Mouse (Mus musculus) heart, embryonic 16.5 days (tissue): Measurements from ENCODE around the gene Chd2. TPM values are rescaled to one million over a fixed set of nuclear protein-coding genes. Genes with fewer than 3 reads are reported as not detected.

Experiments
- ATAC-seq: fragments of 200-750 bp; cut with Nextera tagmentation; replicated peaks from 2 replicates; pipeline ENCODE4 v1.8.0; 2017; ENCODE audit warnings: moderate number of reproducible peaks; ENCODE audit not compliant: insufficient read depth, low FRiP score; ENCODE audit errors: extremely low read depth
- H3K27ac ChIP-seq: fragments of 300-500 bp; sonication (generic); 2 replicates; pipeline ENCODE4 v1.5.1; 2014; ENCODE audit warnings: mild to moderate bottlenecking, low read length, control low read depth, moderate library complexity
- H3K27me3 ChIP-seq: fragments of 300-500 bp; sonication (generic); 2 replicates; pipeline ENCODE4 v1.6.1; 2014; ENCODE audit warnings: low read length, mixed read lengths; ENCODE audit not compliant: control insufficient read depth, insufficient read depth
- H3K36me3 ChIP-seq: fragments of 300-500 bp; sonication (generic); 2 replicates; pipeline ENCODE4 v1.6.1; 2014; ENCODE audit not compliant: control insufficient read depth, insufficient read depth
- H3K4me1 ChIP-seq: fragments of 300-500 bp; sonication (generic); 2 replicates; pipeline ENCODE4 v1.6.1; 2014; ENCODE audit warnings: low read length, mixed read lengths; ENCODE audit not compliant: control insufficient read depth, insufficient read depth
- H3K4me2 ChIP-seq: fragments of 300-500 bp; sonication (generic); 2 replicates; pipeline ENCODE4 v1.6.1; 2014; ENCODE audit warnings: low read depth, mild to moderate bottlenecking, control low read depth, low read length
- H3K4me3 ChIP-seq: fragments of 300-500 bp; sonication (generic); 2 replicates; pipeline ENCODE4 v1.5.1; 2014; ENCODE audit warnings: mild to moderate bottlenecking, control low read depth, low read length
- H3K9ac ChIP-seq: fragments of 300-500 bp; sonication (generic); 2 replicates; pipeline ENCODE4 v1.6.1; 2014; ENCODE audit warnings: low read length, control low read depth
- H3K9me3 ChIP-seq: fragments of 300-500 bp; sonication (generic); replicated peaks from 2 replicates; pipeline ENCODE4 v1.6.1; 2016; ENCODE audit warnings: low read length; ENCODE audit not compliant: control insufficient read depth
- WGBS: fragments of 180-500 bp; shearing (Covaris S2); extraction: QIAGEN DNeasy Blood & Tissue Kit; methylation state at CpG from one replicate; pipeline ENCODE4 v1.1.7; 2014; 5-methylcytosine and 5-hydroxymethylcytosine counted together
- polyA plus RNA-seq: library from polyadenylated mRNA; unstranded; fragments of >200 nt; fragmentation: Nextera tagmentation; extraction: Ambion mirVana; gene quantifications from 2 replicates; pipeline ENCODE4 v1.2.1, GENCODE M21; 2015

Gene Chd2
- polyA plus RNA-seq, 1 experiment from 2014 or later, result 33.1 TPM

- no peaks in the 10 kb centered on the region for H3K9me3 ChIP-seq
- 26% methylated on average over 10 of the region's 10 CpGs for WGBS
- peak overlapping the region; percentile 57 for H3K4me2 ChIP-seq
- H3K27ac ChIP-seq, result peak overlapping the region; percentile 68
- H3K27me3 ChIP-seq, result no peaks in the 10 kb centered on the region
- H3K9ac ChIP-seq, result 0 out of 2 replicates have a peak overlapping the region, but pooled peaks have one; percentile 34
- peaks cover 32% of the 10 kb centered on the region for H3K36me3 ChIP-seq
- peaks cover 24% of the 10 kb centered on the region for H3K4me1 ChIP-seq
- peak; percentile 59 for ATAC-seq
- H3K4me3 ChIP-seq, result peak overlapping the region; percentile 30
Measured at GRCm38 (mm10) chr7:73546561-73547510, 5.2 kb upstream of the Chd2 start.

DNA sequence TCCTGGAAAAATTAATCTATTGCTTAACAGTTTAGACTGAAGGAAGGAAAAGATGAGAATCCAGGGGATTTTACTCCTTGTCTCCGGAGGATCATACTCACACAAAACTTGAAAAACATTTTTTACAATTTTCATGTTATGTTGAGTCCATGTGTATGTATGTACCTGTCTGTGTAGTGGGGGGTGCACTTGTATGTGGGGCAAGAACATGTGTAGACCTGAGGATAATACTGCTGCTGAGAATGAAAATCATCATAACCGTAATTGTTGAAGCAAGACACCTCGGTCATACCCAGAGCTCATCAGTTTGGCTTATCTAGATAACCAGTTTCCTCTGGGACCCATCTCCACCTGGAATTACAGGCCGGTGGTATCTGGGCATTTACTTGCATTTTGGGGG, 3.4 kb upstream of the Chd2 start:
- Histone ChIP-seq H3K4me3 (no peak overlapping the region), H3K9me3 (no peaks in the 10 kb centered on the region), H3K9ac (no peak overlapping the region), H3K27ac (0 out of 2 replicates have a peak overlapping the region, but pooled peaks have one; percentile 35), H3K27me3 (no peaks in the 10 kb centered on the region), H3K4me2 (no peak overlapping the region), H3K4me1 (peaks cover 23% of the 10 kb centered on the region), H3K36me3 (peaks cover 23% of the 10 kb centered on the region)
- 83% methylated on average over 4 of the region's 4 CpGs for WGBS
- no peak for ATAC-seq

DNA sequence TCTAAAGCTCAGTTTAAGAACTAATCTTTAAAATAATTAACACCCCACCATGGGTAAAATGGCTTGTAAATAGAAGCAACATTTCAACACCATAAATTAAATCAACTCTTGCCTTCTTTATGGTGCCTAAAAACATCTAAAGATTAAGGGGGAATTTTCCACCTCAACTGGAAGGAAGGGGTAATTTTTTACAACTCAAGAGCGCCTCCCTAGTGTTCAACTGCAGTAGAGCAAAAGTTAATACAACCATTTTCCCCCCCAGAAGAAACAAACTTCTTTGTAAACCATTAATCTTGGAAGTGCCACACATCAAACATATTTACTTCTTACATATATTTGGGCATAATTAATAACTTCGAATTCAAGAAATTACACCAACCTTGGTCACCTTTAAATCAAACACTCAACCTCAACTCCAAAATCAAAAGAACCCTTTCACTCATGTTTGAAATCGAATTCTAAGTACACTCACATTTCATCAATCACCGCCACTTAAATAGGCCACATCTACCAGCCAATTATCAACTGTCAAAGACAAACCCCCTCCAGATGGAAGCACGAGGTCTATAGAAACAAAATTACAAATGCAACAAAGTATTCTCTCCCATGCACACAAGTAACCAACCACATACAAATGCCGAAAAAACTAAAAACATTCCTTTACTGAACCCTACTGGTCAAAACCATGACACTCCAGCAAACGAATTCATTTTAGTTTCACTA, 662 bp upstream of the Chd2 start:
- H3K4me3 ChIP-seq, result no peak overlapping the region; the same call in 1 of the 2 replicates
- H3K9me3 ChIP-seq, result no peaks in the 10 kb centered on the region
- no peaks in the 10 kb centered on the region for H3K27me3 ChIP-seq
- H3K4me2 ChIP-seq, result no peak overlapping the region
- 79% methylated on average over 7 of the region's 7 CpGs for WGBS
- H3K9ac ChIP-seq, result no peak overlapping the region
- no peak for ATAC-seq
- peaks cover 14% of the 10 kb centered on the region for H3K4me1 ChIP-seq
- peak overlapping the region; percentile 27 for H3K27ac ChIP-seq
- H3K36me3 ChIP-seq, result peaks cover 8% of the 10 kb centered on the region

GRCm38 (mm10) chr7:73541079-73541390, 595 bp downstream of the Chd2 start:
- WGBS, result under 1% methylated on average over 4 of the region's 4 CpGs
- Histone ChIP-seq H3K9ac (peak overlapping the region; percentile 97), H3K36me3 (peaks cover 8% of the 10 kb centered on the region), H3K4me1 (peaks cover 14% of the 10 kb centered on the region), H3K9me3 (no peaks in the 10 kb centered on the region), H3K4me2 (peak overlapping the region; percentile 60), H3K4me3 (peak overlapping the region; percentile 88), H3K27me3 (no peaks in the 10 kb centered on the region), H3K27ac (peak overlapping the region; percentile 100)
- no peak for ATAC-seq

- Histone ChIP-seq H3K4me2 (peak overlapping the region; percentile 59), H3K9me3 (no peaks in the 10 kb centered on the region), H3K27me3 (no peaks in the 10 kb centered on the region), H3K9ac (peak overlapping the region; percentile 97), H3K4me1 (peaks cover 18% of the 10 kb centered on the region), H3K4me3 (peak overlapping the region; percentile 80), H3K27ac (peak overlapping the region; percentile 91), H3K36me3 (peaks cover 8% of the 10 kb centered on the region)
- no peak for ATAC-seq
- under 1% methylated on average over 12 of the region's 12 CpGs for WGBS
Measured at GRCm38 (mm10) chr7:73540202-73541078, 1.2 kb downstream of the Chd2 start.

DNA sequence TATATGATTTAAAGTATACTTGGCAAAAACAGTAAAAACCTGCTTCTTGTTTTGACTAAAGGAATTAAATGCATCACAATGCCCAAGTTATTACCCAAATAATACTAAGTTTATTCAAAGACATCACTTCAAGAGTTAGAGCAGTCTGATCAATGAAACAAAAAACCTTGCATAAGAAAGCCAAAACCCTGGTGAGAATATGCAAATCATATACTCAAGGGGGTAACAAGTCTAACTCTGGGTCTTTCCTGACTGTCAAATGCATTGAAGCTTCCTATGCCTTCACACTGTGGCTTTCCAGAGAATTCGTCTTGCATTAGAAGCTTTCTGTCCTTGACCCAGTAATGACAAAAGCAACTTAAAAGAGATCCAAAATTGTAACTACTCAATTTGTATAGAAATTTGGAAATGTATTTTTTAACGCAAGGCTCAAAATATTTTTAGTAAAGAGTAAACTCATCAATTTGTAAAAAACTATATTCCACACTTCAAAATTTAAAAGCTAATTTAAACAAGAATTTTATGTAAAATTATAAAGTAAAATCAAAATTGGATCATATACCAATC, 2.4 kb downstream of the Chd2 start:
- H3K4me3 ChIP-seq, result peak overlapping the region; percentile 58
- H3K27me3 ChIP-seq, result no peaks in the 10 kb centered on the region
- ATAC-seq, result no peak
- H3K27ac ChIP-seq, result peak overlapping the region; percentile 83
- 17% methylated on average over 2 of the region's 2 CpGs for WGBS
- peaks cover 23% of the 10 kb centered on the region for H3K4me1 ChIP-seq
- peak overlapping the region; percentile 86 for H3K4me2 ChIP-seq
- peaks cover 8% of the 10 kb centered on the region for H3K36me3 ChIP-seq
- H3K9ac ChIP-seq, result peak overlapping the region; percentile 81
- H3K9me3 ChIP-seq, result no peaks in the 10 kb centered on the region

GRCm38 (mm10) chr7:73538424-73539079, 3.1 kb downstream of the Chd2 start:
- no peaks in the 10 kb centered on the region for H3K9me3 ChIP-seq
- peak overlapping the region; percentile 93 for H3K27ac ChIP-seq
- H3K27me3 ChIP-seq, result no peaks in the 10 kb centered on the region
- H3K4me3 ChIP-seq, result peak overlapping the region; percentile 56
- H3K4me2 ChIP-seq, result peak overlapping the region; percentile 86
- ATAC-seq, result no peak
- peaks cover 29% of the 10 kb centered on the region for H3K4me1 ChIP-seq
- H3K9ac ChIP-seq, result peak overlapping the region; percentile 76
- H3K36me3 ChIP-seq, result peaks cover 7% of the 10 kb centered on the region
- 6% methylated on average over 4 of the region's 4 CpGs for WGBS
